Mouse (Mus musculus): ENCODE measurements around the gene Nedd9. TPM values are rescaled to one million over a fixed set of nuclear protein-coding genes. Genes with fewer than 3 reads are reported as not detected.

The Nedd9 gene
- polyA plus RNA-seq, 1 experiment from 2014 or later = 13.7 TPM

DNA sequence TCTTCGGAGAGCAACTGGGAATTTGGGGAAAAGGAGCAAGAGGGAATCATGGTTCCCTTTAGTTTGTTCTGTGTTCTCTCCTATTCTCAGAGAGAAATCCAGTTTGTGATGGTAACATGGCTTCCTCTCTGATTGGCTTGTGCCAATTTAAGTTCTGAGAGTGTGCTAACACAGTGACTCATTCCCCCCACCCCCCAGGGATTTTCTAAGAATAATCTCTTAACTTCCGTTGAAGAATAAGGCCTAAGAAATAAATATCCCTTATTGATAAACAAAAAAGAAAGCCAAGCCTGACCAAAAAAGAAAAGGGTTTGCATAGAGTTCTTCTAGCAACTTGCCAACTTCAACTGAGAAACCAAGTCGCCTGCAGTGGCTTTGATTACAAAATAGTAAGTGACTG is 86.9 kb downstream of the Nedd9 start:
- 77% methylated on average over 3 of the region's 3 CpGs for WGBS
- peaks cover 25% of the 10 kb centered on the region for H3K4me1 ChIP-seq (replicated peaks)
- no peaks in the 10 kb centered on the region for H3K9me3 ChIP-seq
- no peak overlapping the region for H3K4me2 ChIP-seq
- H3K36me3 ChIP-seq = no peaks in the 10 kb centered on the region
- H3K4me3 ChIP-seq = no peak overlapping the region
- H3K27ac ChIP-seq (replicated peaks) = no peak overlapping the region
- H3K27me3 ChIP-seq = no peaks in the 10 kb centered on the region
- H3K9ac ChIP-seq = no peak overlapping the region
- ATAC-seq (ENCODE audit: low read depth) = no peak

DNA sequence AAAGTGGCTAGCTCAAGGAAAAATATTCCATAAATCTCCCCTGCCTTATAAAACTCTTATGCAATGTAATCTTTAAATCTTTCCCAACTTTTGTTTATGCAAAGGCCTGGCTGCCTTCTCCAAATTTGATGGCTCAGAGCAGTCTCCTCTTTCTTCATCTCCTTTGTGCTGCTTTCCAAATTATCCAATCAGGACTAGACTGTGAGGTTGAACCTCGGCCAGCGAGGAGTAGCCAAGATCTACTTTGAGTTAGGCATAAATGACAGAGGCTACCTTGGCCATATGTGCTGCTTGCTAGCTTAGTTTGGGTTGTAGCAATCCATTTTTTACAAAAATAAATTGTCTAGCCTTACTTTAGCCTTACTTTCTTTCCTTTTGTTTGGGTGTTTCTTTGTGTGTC is 95.0 kb downstream of the Nedd9 start:
- H3K4me1 ChIP-seq (replicated peaks) = no peaks in the 10 kb centered on the region
- no peak overlapping the region for H3K4me3 ChIP-seq
- 91% methylated on average over 2 of the region's 2 CpGs for WGBS
- no peak overlapping the region for H3K4me2 ChIP-seq
- H3K27ac ChIP-seq (replicated peaks) = no peak overlapping the region
- no peak for ATAC-seq (ENCODE audit: low read depth)
- H3K9me3 ChIP-seq = no peaks in the 10 kb centered on the region
- no peaks in the 10 kb centered on the region for H3K36me3 ChIP-seq
- no peak overlapping the region for H3K9ac ChIP-seq
- H3K27me3 ChIP-seq = no peaks in the 10 kb centered on the region

DNA sequence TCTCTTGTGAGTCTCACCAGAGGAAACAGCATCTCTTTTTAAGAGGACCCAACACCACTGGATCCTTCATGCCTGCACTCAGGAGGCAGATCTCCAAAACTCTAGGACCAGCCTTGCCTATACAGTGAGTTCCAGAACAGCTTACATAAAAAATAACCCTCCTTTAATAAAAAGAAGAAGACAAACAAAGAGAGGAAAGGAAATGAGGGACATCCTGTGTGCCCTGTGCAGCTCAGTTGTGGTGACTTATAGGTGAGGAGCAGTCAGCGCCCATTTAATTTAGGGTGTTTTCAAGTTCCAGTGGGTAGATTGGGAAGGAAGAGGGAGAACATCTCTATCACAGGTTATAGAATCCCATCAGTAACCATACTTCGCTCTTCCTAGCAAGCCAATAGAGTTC is 96.5 kb downstream of the Nedd9 start:
- Histone ChIP-seq H3K4me1 (replicated peaks) (no peaks in the 10 kb centered on the region), H3K4me3 (no peak overlapping the region), H3K9me3 (no peaks in the 10 kb centered on the region), H3K9ac (no peak overlapping the region), H3K4me2 (no peak overlapping the region), H3K36me3 (no peaks in the 10 kb centered on the region), H3K27ac (replicated peaks) (no peak overlapping the region), H3K27me3 (no peaks in the 10 kb centered on the region)
- WGBS = 92% methylated on average over 2 of the region's 2 CpGs
- ATAC-seq (ENCODE audit: low read depth) = no peak

DNA sequence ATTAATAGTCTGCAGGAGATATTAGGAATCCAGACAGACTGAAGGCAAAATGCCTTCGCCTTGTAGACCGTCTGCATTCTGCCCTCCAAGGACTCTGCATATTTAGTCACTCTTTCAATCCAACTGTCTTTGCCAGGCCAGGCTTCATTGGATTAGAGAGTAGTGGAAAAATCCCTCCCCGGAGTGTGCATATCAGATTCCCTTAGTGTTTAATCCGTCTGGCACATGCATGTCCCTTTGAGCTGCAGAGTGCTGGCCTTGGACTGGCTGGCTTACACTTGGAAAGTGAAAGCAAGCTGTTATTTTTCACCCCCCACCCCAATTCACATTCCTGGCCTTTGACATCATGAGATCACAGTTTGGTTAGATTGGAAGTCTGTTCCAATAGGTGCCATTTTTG is 100.6 kb downstream of the Nedd9 start:
- no peak overlapping the region for H3K4me3 ChIP-seq
- no peaks in the 10 kb centered on the region for H3K9me3 ChIP-seq
- no peak overlapping the region for H3K27ac ChIP-seq (replicated peaks)
- WGBS = 72% methylated on average over 4 of the region's 4 CpGs
- H3K9ac ChIP-seq = no peak overlapping the region
- ATAC-seq (ENCODE audit: low read depth) = no peak
- no peaks in the 10 kb centered on the region for H3K27me3 ChIP-seq
- H3K4me2 ChIP-seq = no peak overlapping the region
- no peaks in the 10 kb centered on the region for H3K4me1 ChIP-seq (replicated peaks)
- H3K36me3 ChIP-seq = no peaks in the 10 kb centered on the region

DNA sequence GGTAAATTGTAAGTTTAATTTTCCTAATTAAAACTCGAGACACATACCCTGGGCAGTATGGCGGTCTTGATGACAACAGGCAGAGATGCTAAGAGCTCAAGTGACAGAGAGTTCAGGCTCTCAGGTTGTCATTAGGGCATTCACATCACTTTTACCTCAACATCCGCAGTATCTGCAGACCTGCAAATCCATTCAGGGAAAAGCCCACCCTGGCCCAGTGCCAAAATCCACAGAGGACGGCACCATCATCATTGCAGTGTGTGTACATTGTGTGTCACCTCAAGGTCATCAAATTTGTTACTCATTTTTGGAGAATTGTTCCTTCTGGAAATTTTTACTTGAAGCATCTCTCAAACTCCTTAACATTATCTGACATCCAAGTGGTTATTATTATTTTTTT is 102.3 kb downstream of the Nedd9 start:
- WGBS = 80% methylated on average over 4 of the region's 4 CpGs
- no peak overlapping the region for H3K4me2 ChIP-seq

DNA sequence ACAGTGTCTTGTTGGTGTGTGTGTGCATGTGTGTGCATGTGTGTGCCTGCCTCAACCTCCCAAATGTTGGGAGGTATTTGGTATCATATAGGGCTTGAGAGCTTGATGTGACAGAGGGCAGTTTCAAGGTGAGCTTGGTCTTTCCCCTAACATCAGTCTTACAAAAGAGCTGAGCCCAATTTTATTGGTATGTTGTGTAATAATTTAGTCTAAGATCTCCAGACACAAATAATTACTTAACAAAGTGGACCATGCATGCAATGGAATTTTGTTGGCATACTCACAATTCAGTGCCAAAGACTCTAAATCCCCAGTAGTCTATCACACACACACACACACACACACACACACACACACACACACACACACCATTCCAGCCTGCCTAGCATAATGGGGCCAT is 104.5 kb downstream of the Nedd9 start:
- H3K27ac ChIP-seq (replicated peaks) = no peak overlapping the region
- H3K4me2 ChIP-seq = no peak overlapping the region
- no peak for ATAC-seq (ENCODE audit: low read depth)
- H3K4me3 ChIP-seq = no peak overlapping the region
- H3K27me3 ChIP-seq = no peaks in the 10 kb centered on the region
- H3K4me1 ChIP-seq (replicated peaks) = peaks cover 8% of the 10 kb centered on the region
- no peaks in the 10 kb centered on the region for H3K36me3 ChIP-seq
- H3K9ac ChIP-seq = no peak overlapping the region
- no peaks in the 10 kb centered on the region for H3K9me3 ChIP-seq

More for the DNA sequence above, 102.3 kb downstream of the Nedd9 start:
- no peaks in the 10 kb centered on the region for H3K4me1 ChIP-seq (replicated peaks)
- no peak overlapping the region for H3K4me3 ChIP-seq
- H3K36me3 ChIP-seq = no peaks in the 10 kb centered on the region
- H3K9me3 ChIP-seq = no peaks in the 10 kb centered on the region
- no peak for ATAC-seq (ENCODE audit: low read depth)
- no peaks in the 10 kb centered on the region for H3K27me3 ChIP-seq
- H3K27ac ChIP-seq (replicated peaks) = no peak overlapping the region
- no peak overlapping the region for H3K9ac ChIP-seq

DNA sequence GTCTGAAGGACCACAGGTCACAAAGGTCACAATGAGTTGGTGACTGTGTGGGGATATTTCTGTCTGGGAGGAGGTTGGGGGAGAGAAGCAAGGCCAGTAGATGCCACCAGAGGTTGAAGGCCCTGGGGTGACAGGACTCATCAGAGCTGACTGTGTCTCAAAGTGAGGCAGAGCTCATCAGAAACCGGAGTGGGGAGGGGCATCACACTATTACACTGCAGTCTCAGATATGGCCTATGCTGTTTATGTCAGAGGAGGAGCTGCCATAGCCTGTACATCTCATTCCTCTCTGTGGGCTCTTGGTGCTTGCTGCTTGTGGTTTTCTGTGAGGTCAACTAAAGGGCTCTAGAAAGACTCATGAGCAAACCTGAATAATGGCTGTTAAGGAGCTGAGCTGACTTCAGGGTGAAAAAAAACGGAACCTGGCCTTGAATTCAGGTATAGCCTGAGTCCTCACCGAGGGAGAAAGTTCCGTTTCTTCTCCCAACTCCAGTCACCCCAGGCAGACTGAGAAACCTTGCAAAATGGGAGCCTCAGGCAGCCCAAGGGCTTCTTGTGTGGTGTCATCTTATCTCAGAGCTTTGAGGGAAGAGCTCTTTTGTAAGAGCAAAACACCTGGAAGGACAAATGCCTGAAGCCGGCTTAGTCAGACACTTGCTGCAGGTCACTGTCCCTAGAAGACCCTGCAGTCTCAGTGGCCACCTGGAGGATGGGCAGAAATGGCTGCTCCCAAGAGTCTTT is 105.2 kb downstream of the Nedd9 start:
- Histone ChIP-seq H3K4me2 (no peak overlapping the region), H3K36me3 (no peaks in the 10 kb centered on the region), H3K9me3 (no peaks in the 10 kb centered on the region), H3K9ac (no peak overlapping the region), H3K4me1 (replicated peaks) (peaks cover 15% of the 10 kb centered on the region), H3K27ac (replicated peaks) (no peak overlapping the region), H3K27me3 (no peaks in the 10 kb centered on the region), H3K4me3 (no peak overlapping the region)
- no peak for ATAC-seq (ENCODE audit: low read depth)
- 90% methylated on average over 5 of the region's 5 CpGs for WGBS

DNA sequence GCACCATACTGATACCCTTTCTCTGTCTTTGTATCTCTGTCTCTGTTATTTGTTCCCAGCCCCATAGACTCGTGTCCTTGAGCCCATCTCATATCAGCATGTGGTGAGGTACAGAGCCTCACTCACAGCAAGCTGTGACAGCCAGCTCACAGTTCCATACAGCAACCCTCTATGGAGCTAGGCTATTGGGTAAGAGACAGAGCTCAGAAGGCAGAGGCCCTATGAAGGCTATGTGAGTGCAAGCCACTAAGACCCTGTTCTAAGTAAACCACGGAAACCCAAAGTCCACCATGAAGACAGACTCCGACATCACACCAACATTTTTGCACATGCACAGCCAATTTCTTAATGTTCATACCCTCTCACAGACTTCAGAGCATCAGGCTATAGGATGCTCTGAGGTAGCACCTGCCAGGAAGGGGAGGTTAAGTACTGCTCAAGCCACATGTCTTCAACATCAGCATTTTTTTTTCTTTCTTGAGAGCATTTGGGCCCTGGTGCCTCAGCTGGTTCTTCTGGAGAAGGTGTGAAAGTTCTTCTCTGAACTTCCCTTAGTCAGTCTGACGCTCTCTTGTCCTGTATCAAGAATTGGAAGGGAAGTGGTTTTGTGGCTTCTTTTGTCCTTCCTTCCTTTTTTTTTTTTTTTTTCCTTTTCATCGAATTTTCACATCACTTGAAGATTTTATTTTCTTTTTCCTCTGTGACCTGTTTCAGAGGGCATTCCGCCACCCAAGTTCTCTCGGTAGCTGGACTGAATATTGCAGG is 105.9 kb downstream of the Nedd9 start:
- Histone ChIP-seq H3K36me3 (no peaks in the 10 kb centered on the region), H3K4me3 (no peak overlapping the region), H3K27me3 (no peaks in the 10 kb centered on the region), H3K4me2 (no peak overlapping the region), H3K27ac (replicated peaks) (no peak overlapping the region), H3K9me3 (no peaks in the 10 kb centered on the region), H3K9ac (no peak overlapping the region), H3K4me1 (replicated peaks) (peaks cover 17% of the 10 kb centered on the region)
- ATAC-seq (ENCODE audit: low read depth) = no peak
- WGBS = 78% methylated on average over 7 of the region's 7 CpGs

DNA sequence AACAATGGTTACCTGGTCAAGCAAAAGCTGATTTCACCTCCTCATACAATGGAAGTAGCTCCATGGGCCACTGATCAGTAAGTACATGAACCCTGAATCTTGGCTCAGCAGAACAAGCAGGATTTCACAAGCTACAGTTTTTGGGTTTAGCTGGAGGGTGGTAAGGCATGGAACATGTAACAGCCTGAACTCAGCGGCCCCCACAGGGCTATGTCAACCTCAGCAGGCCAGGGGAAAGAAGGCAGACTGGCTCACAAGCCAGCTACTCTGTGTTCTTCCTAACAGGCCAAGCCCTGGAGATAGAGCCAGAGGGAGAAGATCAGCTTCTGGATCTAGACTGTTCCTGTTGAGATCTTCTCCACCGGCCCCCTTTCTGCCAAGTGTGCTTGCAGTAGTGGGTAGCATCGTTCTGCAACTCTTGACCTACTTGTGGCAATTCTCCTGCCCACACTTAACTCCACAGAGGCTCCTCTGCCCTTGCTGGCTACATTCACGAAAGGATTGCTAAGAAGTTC is 107.2 kb downstream of the Nedd9 start:
- 95% methylated on average over 4 of the region's 4 CpGs for WGBS
- Histone ChIP-seq H3K9ac (no peak overlapping the region), H3K27me3 (no peaks in the 10 kb centered on the region), H3K36me3 (no peaks in the 10 kb centered on the region), H3K4me2 (no peak overlapping the region), H3K27ac (replicated peaks) (no peak overlapping the region), H3K4me1 (replicated peaks) (peaks cover 23% of the 10 kb centered on the region), H3K4me3 (no peak overlapping the region), H3K9me3 (no peaks in the 10 kb centered on the region)
- ATAC-seq (ENCODE audit: low read depth) = no peak

- no peak for ATAC-seq (ENCODE audit: low read depth)
- Histone ChIP-seq H3K36me3 (no peaks in the 10 kb centered on the region), H3K4me3 (no peak overlapping the region), H3K4me1 (replicated peaks) (peaks cover 23% of the 10 kb centered on the region), H3K9ac (no peak overlapping the region), H3K9me3 (no peaks in the 10 kb centered on the region), H3K27ac (replicated peaks) (no peak overlapping the region), H3K4me2 (no peak overlapping the region), H3K27me3 (no peaks in the 10 kb centered on the region)
- WGBS = 20% methylated on average over 5 of the region's 5 CpGs
These were observed 108.7 kb downstream of the Nedd9 start for GRCm38 (mm10) chr13:41378462-41378861.

GRCm38 (mm10) chr13:41377856-41378255 is 109.3 kb downstream of the Nedd9 start:
- Histone ChIP-seq H3K4me1 (replicated peaks) (peaks cover 23% of the 10 kb centered on the region), H3K9me3 (no peaks in the 10 kb centered on the region), H3K27ac (replicated peaks) (no peak overlapping the region), H3K4me2 (no peak overlapping the region), H3K4me3 (no peak overlapping the region), H3K36me3 (no peaks in the 10 kb centered on the region), H3K27me3 (no peaks in the 10 kb centered on the region), H3K9ac (no peak overlapping the region)
- WGBS = 16% methylated on average over 9 of the region's 9 CpGs
- no peak for ATAC-seq (ENCODE audit: low read depth)

- no peak overlapping the region for H3K9ac ChIP-seq
- no peaks in the 10 kb centered on the region for H3K27me3 ChIP-seq
- H3K36me3 ChIP-seq = no peaks in the 10 kb centered on the region
- 22% methylated on average over 2 of the region's 2 CpGs for WGBS
- no peak for ATAC-seq (ENCODE audit: low read depth)
- no peak overlapping the region for H3K27ac ChIP-seq (replicated peaks)
- H3K4me3 ChIP-seq = no peak overlapping the region
- no peak overlapping the region for H3K4me2 ChIP-seq
- peaks cover 23% of the 10 kb centered on the region for H3K4me1 ChIP-seq (replicated peaks)
- no peaks in the 10 kb centered on the region for H3K9me3 ChIP-seq
These were observed 110.1 kb downstream of the Nedd9 start for GRCm38 (mm10) chr13:41377011-41377431.
